Mouse (Mus musculus) hindbrain, embryonic 10.5 days (tissue): Measurements from ENCODE around the gene Sohlh1. TPM values are rescaled to one million over a fixed set of nuclear protein-coding genes. Genes with fewer than 3 reads are reported as not detected.

Experiments
- DNase-seq: peaks from one replicate; pipeline ENCODE4 v3.0.0-alpha.2; 2017; ENCODE audit warnings: low spot score
- H3K27ac ChIP-seq: fragments of 300-500 bp; sonication (generic); 2 replicates; pipeline ENCODE4 v1.5.1; 2016; ENCODE audit warnings: mild to moderate bottlenecking, moderate library complexity
- H3K27me3 ChIP-seq: fragments of 300-500 bp; sonication (generic); 2 replicates; pipeline ENCODE4 v1.6.1; 2016; ENCODE audit warnings: mild to moderate bottlenecking; ENCODE audit not compliant: poor library complexity, insufficient read depth, severe bottlenecking
- H3K36me3 ChIP-seq: fragments of 300-500 bp; sonication (generic); 2 replicates; pipeline ENCODE4 v1.6.1; 2016; ENCODE audit warnings: mild to moderate bottlenecking, moderate library complexity
- H3K4me1 ChIP-seq: fragments of 300-500 bp; sonication (generic); replicated peaks from 2 replicates; pipeline ENCODE4 v1.6.1; 2016; ENCODE audit warnings: mild to moderate bottlenecking
- H3K4me3 ChIP-seq: fragments of 300-500 bp; sonication (generic); 2 replicates; pipeline ENCODE4 v1.5.1; 2016; ENCODE audit warnings: mild to moderate bottlenecking, moderate library complexity
- H3K9me3 ChIP-seq: fragments of 300-500 bp; sonication (generic); 2 replicates; pipeline ENCODE4 v1.6.1; 2016; ENCODE audit warnings: mild to moderate bottlenecking, moderate library complexity
- WGBS: fragments of 180-500 bp; shearing (Covaris S2); methylation state at CpG from one replicate; pipeline ENCODE4 v1.1.7; 2016; 5-methylcytosine and 5-hydroxymethylcytosine counted together
- polyA plus RNA-seq: library from polyadenylated mRNA; unstranded; fragments of >200 nt; fragmentation: Nextera tagmentation; extraction: Ambion mirVana; gene quantifications from 2 replicates; pipeline ENCODE4 v1.2.1, GENCODE M21; 2016

Sohlh1 gene
- polyA plus RNA-seq, 1 experiment from 2014 or later: not detected

DNA sequence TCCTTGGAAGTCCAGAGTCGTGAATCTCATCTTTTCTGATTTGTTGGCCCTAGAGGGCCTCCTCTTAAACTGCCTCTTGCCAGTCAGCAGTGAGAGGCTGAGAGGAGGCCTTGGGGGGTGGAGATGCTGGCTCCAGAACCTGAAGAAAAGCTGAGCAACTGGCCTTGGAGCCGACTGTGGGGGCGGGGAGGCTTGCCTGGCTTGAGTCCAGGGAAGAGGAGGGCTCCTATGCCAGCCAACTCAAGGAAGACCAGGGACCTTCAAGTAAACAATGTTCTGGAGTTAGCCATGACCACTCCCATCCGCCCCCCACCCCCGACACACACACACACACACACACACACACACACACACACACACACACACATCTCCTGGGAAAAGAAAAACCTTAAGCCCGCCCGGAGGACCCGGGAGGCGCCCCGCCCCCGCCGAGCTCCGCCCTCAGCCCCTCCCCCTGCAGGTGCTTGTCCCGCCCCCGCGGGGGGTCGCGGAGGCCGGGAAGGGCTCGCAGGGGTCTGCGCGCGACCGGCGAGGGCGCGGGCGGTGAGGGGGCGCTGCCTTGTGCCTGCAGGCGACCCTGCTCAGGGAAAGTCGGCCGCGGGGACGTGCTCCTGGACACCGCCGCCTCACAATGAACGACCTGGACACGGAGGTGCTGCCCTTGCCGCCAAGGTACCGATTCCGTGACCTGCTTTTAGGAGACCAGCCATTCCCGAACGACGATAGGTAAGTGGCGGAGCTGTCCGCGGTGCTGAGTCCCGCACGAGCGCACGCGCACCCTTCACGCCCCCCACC lies 16.5 kb upstream of the Sohlh1 start, which contains the start of gene Kcnt1:
Gene Kcnt1 (plus strand): TSS at position 398 of the 795 bp plus-strand sequence.
- peak within 1 kb of the TSS; percentile 71 for H3K4me3 ChIP-seq
- DNase-seq: peak; percentile 44
- no peaks in the 10 kb centered on the region for H3K9me3 ChIP-seq
- peaks cover 50% of the 10 kb centered on the region for H3K27me3 ChIP-seq
- no peaks in the 10 kb centered on the region for H3K36me3 ChIP-seq
- H3K4me1 ChIP-seq: peaks cover 24% of the 10 kb centered on the region
- peak within 1 kb of the TSS; percentile 62 for H3K27ac ChIP-seq
- 1% methylated on average over 51 of the region's 53 CpGs for WGBS

DNA sequence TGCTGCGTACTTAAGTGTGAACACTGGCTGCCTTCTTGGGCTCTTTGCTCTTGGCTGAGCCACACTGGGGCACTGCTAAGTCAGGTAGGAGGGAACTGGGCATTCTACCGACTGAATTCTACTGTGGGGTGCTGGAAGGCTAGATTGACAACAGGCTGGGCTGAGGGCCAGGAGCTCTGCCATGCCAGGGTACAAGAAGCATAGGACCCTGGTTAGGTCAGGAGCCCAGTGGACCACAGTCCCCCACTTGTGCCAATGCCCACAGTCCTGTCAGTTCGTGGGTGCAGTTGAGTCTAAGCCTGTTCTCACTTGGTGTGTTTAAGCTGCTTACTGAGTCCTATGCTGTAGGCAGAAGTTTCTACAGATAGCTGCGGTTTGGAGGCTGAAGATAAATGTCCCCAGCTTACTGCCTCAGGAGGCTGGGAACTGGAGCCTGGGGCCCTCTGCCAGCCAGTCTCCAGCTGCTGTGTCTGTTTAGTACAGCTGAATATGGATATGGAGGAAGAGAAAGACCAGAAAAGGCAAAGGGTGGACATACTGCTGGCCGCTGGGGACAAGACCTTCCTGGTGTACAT lies 15.7 kb upstream of the Sohlh1 start:
- 70% methylated on average over 5 of the region's 5 CpGs for WGBS
- peaks cover 48% of the 10 kb centered on the region for H3K27me3 ChIP-seq
- peaks cover 24% of the 10 kb centered on the region for H3K4me1 ChIP-seq
- no peak for DNase-seq
- H3K27ac ChIP-seq: no peak overlapping the region
- H3K9me3 ChIP-seq: no peaks in the 10 kb centered on the region
- peak overlapping the region; percentile 71; the same call in 1 of the 2 replicates for H3K4me3 ChIP-seq
- no peaks in the 10 kb centered on the region for H3K36me3 ChIP-seq

DNA sequence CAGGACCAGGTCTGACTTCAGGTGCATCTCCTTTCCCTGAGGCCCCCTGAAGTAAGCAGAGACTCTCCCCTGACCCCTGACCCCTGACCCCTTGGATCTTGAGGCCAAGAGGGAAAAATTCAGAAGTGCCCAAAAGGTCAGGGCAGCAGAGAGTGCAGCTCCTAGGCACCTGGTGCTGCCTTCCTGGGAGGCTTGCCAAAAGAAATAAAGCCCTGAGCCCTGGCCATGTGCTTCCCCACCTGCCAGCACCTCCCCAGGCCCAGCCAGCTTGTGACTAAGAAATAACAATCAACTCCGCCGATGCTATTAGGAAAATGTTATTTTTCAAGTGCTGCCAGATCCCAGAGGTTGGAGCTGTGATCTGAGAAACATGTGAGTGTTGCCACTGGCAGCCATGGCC lies 15.0 kb upstream of the Sohlh1 start:
- Histone ChIP-seq H3K4me3 (no peak overlapping the region), H3K4me1 (peaks cover 24% of the 10 kb centered on the region), H3K9me3 (no peaks in the 10 kb centered on the region), H3K27ac (no peak overlapping the region), H3K27me3 (peaks cover 48% of the 10 kb centered on the region), H3K36me3 (no peaks in the 10 kb centered on the region)
- WGBS: 75% methylated on average over 2 of the region's 2 CpGs
- no peak for DNase-seq

DNA sequence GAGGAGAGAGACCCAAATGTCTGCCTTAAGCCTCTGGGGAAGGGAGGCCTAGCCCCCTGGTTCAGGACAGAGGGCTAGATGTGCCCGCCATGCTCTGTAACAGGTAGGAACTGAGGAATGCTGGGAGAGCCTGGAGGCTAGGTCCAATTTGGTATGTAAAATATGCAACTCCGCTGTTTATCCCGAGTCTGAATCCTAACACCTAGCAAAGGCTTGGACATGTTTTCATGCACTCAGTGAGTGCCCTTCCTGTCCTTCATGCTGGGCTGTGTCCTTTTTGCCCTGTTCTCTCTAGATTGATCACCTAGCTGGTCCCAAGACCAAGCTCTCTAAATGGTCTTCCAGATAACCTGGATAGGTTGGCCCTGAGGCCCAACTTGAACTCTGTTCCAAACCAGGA lies 12.8 kb upstream of the Sohlh1 start:
- peaks cover 24% of the 10 kb centered on the region for H3K4me1 ChIP-seq
- 87% methylated on average over 3 of the region's 3 CpGs for whole genome bisulfite sequencing
- no peaks in the 10 kb centered on the region for H3K36me3 ChIP-seq
- no peak overlapping the region for H3K27ac ChIP-seq
- no peaks in the 10 kb centered on the region for H3K9me3 ChIP-seq
- DNase-seq: no peak
- H3K4me3 ChIP-seq: no peak overlapping the region
- H3K27me3 ChIP-seq: peaks cover 28% of the 10 kb centered on the region

DNA sequence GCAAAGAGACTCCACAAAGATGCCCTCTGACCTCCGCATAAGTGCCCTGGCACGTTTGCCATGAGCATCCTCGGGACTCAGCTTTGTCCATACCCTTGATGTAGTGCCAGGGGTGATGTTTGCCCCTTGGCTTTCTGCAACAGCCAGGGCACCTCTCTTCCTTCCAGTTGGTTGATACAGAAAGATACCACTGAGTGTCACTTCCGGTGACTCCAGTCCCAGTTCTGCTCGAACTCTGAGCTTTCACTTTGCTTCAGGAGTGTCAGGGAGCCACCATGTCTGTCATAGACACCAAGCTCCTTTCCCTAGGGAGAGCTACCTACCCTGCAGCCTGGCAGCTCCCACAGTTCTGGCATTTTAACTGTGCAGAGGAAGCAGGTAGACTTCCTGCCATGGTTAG lies 7.0 kb upstream of the Sohlh1 start:
- no peaks in the 10 kb centered on the region for H3K9me3 ChIP-seq
- H3K4me3 ChIP-seq: no peak overlapping the region
- H3K27me3 ChIP-seq: no peaks in the 10 kb centered on the region
- H3K4me1 ChIP-seq: no peaks in the 10 kb centered on the region; the same call in 1 of the 2 replicates
- 83% methylated on average over 5 of the region's 5 CpGs for WGBS
- no peak for DNase-seq
- no peak overlapping the region for H3K27ac ChIP-seq
- H3K36me3 ChIP-seq: no peaks in the 10 kb centered on the region

DNA sequence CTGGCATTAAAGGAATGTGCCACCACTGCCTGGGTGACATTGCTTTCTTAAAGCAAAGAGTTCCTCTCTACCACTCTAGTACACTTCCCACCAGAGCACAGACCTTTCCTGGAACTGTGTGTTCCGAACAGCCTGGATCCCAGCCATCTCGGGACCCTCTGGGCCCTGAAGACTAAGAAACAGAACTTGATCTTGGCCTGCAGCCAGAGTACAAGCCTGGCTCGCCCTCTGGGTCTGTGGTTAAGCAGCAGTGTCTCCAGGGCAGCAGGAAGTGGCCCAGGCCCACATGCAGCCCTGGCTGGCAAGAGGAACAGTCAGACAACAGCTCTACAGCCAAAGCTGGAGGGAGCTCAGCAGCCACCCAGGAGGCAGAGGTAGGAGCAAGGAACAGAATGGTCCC lies 5.6 kb upstream of the Sohlh1 start:
- DNase-seq: no peak
- no peaks in the 10 kb centered on the region for H3K9me3 ChIP-seq
- H3K36me3 ChIP-seq: no peaks in the 10 kb centered on the region
- 65% methylated on average over 3 of the region's 3 CpGs for WGBS
- no peak overlapping the region for H3K27ac ChIP-seq
- no peaks in the 10 kb centered on the region; the same call in 1 of the 2 replicates for H3K4me1 ChIP-seq
- H3K27me3 ChIP-seq: no peaks in the 10 kb centered on the region
- H3K4me3 ChIP-seq: no peak overlapping the region

DNA sequence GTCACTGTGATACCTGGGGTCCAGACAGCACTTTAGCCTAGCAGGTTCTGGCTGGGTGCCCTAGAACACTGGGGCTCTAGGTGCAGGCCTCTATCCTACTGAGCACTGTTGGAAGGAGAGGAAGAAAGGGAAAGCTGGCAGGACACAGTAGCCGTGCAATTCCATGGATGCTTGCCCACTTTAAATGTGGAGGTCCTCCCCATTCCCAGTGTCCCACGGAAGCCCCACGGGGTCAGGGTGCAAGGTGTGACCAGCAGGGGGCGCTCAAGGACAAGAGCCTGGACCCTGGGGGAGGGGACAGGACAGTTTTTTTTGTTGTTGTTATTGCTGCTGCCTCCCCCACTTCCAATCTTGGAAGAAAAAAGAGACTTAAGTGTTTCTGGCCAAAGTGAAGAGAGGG lies 3.3 kb upstream of the Sohlh1 start:
- H3K27ac ChIP-seq: no peak overlapping the region
- no peak overlapping the region for H3K4me3 ChIP-seq
- H3K9me3 ChIP-seq: no peaks in the 10 kb centered on the region
- H3K27me3 ChIP-seq: no peaks in the 10 kb centered on the region
- H3K36me3 ChIP-seq: no peaks in the 10 kb centered on the region
- 11% methylated on average over 4 of the region's 4 CpGs for WGBS
- peak; percentile 46 for DNase-seq
- no peaks in the 10 kb centered on the region; the same call in 1 of the 2 replicates for H3K4me1 ChIP-seq

DNA sequence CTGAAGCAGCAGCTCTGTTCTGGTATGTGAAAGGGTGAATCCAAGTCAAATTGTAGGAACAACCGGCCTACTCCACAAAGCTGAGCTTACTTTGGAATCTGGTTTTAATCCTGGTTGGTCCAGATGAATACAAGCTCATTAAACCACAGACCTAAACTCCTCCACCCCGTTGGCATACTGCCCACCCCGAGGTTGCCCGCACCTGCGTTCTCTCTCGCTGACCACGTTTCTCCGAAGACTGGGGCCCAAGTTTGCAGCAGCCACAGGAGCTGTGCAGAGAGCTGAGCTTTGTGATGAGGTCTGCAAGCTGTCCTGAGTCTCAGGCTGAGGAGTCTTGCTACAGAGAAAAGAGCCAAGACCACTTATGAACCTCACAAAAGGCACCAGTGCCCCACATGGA lies 532 bp downstream of the Sohlh1 start:
- Histone ChIP-seq H3K36me3 (no peaks in the 10 kb centered on the region), H3K4me3 (no peak overlapping the region), H3K27ac (no peak overlapping the region), H3K27me3 (no peaks in the 10 kb centered on the region), H3K9me3 (no peaks in the 10 kb centered on the region), H3K4me1 (no peaks in the 10 kb centered on the region; the same call in none of the 2 replicates)
- DNase-seq: no peak
- 90% methylated on average over 8 of the region's 8 CpGs for WGBS

DNA sequence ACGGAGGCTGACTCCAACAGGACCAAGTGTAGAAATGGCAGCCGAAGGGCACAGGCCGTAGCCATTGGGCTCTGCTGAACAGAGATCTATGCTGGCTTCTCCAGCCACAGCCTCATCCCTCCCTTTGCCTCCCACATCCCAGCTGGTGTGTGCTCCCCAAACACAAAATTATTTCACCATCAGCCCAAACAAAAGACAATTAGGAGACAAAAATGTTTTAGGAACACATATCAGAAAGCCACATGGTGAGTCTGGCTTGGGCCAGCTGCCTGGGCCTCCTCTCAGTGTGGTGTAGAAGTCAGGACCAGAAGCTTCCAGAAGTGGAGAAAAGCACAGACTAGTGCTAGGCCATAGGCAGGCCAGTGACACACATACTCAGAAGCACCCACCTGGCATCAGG lies 3.0 kb downstream of the Sohlh1 start:
- Histone ChIP-seq H3K4me3 (no peak overlapping the region), H3K27me3 (no peaks in the 10 kb centered on the region), H3K9me3 (no peaks in the 10 kb centered on the region), H3K4me1 (no peaks in the 10 kb centered on the region; the same call in 1 of the 2 replicates), H3K27ac (no peak overlapping the region), H3K36me3 (no peaks in the 10 kb centered on the region)
- 86% methylated on average over 3 of the region's 3 CpGs for WGBS
- no peak for DNase-seq

DNA sequence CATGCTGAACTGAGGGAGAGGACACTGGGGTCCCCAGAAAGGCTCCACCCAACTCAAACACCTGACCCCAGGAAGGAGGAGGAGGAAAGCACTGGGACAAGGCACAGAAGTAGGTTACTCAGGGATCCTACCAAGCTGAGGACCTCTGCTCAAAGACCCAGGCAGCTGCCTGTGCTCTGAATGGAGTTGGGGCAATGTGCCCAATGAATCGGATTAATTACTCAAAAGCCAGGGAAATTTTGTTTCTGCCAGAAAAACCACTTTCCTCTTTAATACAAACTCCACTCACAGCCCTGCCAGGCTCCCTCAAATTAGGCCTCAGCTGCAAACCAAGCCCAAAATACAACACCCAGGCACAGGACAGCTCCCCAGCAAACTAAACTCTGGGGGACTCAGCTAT lies 4.3 kb downstream of the Sohlh1 start:
- 70% methylated on average over 1 of the region's 1 CpGs for WGBS
- no peak for DNase-seq
- Histone ChIP-seq H3K27ac (no peak overlapping the region), H3K4me1 (no peaks in the 10 kb centered on the region; the same call in 1 of the 2 replicates), H3K4me3 (no peak overlapping the region), H3K9me3 (no peaks in the 10 kb centered on the region), H3K27me3 (no peaks in the 10 kb centered on the region), H3K36me3 (no peaks in the 10 kb centered on the region)

DNA sequence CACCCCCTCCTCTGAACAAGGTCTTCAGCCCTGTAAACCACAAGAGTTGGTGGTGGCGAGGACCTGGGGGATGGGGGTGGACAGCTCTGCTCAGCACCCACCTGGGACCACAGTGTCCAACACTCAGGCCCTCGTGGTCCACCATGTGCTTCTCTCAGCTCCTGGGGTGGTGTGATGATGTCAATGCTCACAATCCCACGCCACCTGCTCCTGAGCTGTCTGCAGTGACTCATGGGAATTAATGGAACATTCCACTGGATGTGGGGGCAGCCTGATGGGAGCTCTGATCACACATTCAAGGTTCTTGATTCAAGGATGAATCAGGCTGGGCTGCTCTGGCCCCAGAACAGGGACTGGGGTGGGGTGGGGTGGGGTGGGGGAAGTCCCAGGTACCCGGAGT lies 4.9 kb downstream of the Sohlh1 start:
- no peaks in the 10 kb centered on the region for H3K36me3 ChIP-seq
- no peaks in the 10 kb centered on the region for H3K9me3 ChIP-seq

DNA sequence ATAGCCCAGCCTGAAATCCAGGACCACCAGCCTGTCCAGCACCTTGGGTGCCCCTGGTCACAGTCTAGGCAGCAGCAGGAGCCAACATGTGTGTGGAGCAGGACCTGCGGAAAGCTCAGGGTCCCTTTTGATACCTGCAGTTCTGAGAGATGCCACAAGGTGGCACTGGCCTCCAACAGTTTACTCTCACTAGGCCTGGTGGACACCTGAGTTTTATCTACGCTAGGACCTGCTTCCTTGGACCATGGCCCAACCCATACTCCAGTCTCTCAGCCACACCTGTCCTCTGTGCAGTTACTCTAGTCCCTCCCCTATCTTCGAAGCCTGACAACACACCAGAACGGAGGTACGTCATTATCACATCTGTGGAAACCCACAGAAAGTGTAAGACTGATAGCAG lies 10.8 kb downstream of the Sohlh1 start:
- no peaks in the 10 kb centered on the region for H3K36me3 ChIP-seq
- peak; percentile 70 for DNase-seq
- WGBS: 53% methylated on average over 5 of the region's 5 CpGs
- no peak overlapping the region for H3K4me3 ChIP-seq
- H3K27ac ChIP-seq: no peak overlapping the region
- H3K9me3 ChIP-seq: no peaks in the 10 kb centered on the region
- no peaks in the 10 kb centered on the region for H3K27me3 ChIP-seq
- H3K4me1 ChIP-seq: no peaks in the 10 kb centered on the region

More for the DNA sequence above, 4.9 kb downstream of the Sohlh1 start:
- no peaks in the 10 kb centered on the region; the same call in 1 of the 2 replicates for H3K4me1 ChIP-seq
- H3K27ac ChIP-seq: no peak overlapping the region
- H3K4me3 ChIP-seq: no peak overlapping the region
- DNase-seq: no peak
- no peaks in the 10 kb centered on the region for H3K27me3 ChIP-seq
- 71% methylated on average over 4 of the region's 4 CpGs for WGBS

DNA sequence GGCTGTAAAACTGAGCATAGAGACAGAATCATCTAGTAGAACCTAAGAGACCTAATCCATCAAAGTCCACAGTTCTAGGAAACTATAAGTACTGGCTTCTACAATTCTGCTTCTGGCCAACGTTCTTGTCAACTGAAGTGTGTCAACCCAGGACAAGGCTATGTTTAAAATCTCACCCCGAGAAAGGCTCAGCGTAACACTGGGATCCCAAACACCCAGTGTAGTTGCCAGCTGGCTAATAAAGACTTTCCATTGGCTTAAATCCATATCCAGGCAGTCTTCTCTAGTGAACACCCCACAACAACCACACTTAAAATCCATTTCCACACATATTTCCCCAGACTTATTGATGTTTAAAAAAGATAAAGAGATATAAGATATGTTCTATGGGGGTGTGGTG lies 16.3 kb downstream of the Sohlh1 start:
- H3K4me3 ChIP-seq: no peak overlapping the region
- no peaks in the 10 kb centered on the region for H3K9me3 ChIP-seq
- no peaks in the 10 kb centered on the region for H3K27me3 ChIP-seq
- 89% methylated on average over 3 of the region's 3 CpGs for WGBS
- H3K36me3 ChIP-seq: no peaks in the 10 kb centered on the region
- H3K27ac ChIP-seq: no peak overlapping the region
- H3K4me1 ChIP-seq: no peaks in the 10 kb centered on the region
- DNase-seq: no peak
